Mouse (Mus musculus) forebrain, embryonic 14.5 days (tissue): ENCODE results near the gene Olfr1416. TPM values are rescaled to one million over a fixed set of nuclear protein-coding genes. Genes with fewer than 3 reads are reported as not detected.

Experiments
- ATAC-seq: fragments of 200-750 bp; cut with Nextera tagmentation; 2 replicates; pipeline ENCODE4 v1.8.0; 2017; ENCODE audit warnings: mild to moderate bottlenecking, moderate library complexity
- DNase-seq: peaks from one replicate; pipeline ENCODE4 v3.0.0-alpha.2; 2015; ENCODE audit warnings: low spot score
- H3K27ac ChIP-seq: fragments of 300-500 bp; sonication (generic); 2 replicates; pipeline ENCODE4 v1.5.1; 2014; ENCODE audit warnings: low read depth, mild to moderate bottlenecking, control low read depth, low read length, moderate library complexity
- H3K27me3 ChIP-seq: fragments of 300-500 bp; sonication (generic); replicated peaks from 2 replicates; pipeline ENCODE4 v1.6.1; 2014; ENCODE audit warnings: low read length, control low read depth, mixed read lengths; ENCODE audit not compliant: control insufficient read depth, insufficient read depth
- H3K36me3 ChIP-seq: fragments of 300-500 bp; sonication (generic); 2 replicates; pipeline ENCODE4 v1.6.1; 2014; ENCODE audit warnings: low read length, control low read depth; ENCODE audit not compliant: control insufficient read depth, insufficient read depth
- H3K4me1 ChIP-seq: fragments of 300-500 bp; sonication (generic); 2 replicates; pipeline ENCODE4 v1.6.1; 2014; ENCODE audit warnings: antibody characterized with exemption, low read length, control low read depth; ENCODE audit not compliant: control insufficient read depth, insufficient read depth
- H3K4me2 ChIP-seq: fragments of 300-500 bp; sonication (generic); 2 replicates; pipeline ENCODE4 v1.6.1; 2014; ENCODE audit warnings: mild to moderate bottlenecking, control low read depth, low read length
- H3K4me3 ChIP-seq: fragments of 300-500 bp; sonication (generic); 2 replicates; pipeline ENCODE4 v1.5.1; 2014; ENCODE audit warnings: low read depth, low read length, control low read depth
- H3K9ac ChIP-seq: fragments of 300-500 bp; sonication (generic); 2 replicates; pipeline ENCODE4 v1.6.1; 2014; ENCODE audit warnings: mild to moderate bottlenecking, low read length, control low read depth, moderate library complexity
- H3K9me3 ChIP-seq: fragments of 300-500 bp; sonication (generic); replicated peaks from 2 replicates; pipeline ENCODE4 v1.6.1; 2016; ENCODE audit warnings: low read length, control low read depth, mixed read lengths; ENCODE audit not compliant: control insufficient read depth
- WGBS: fragments of 180-500 bp; shearing (Covaris S2); extraction: QIAGEN DNeasy Blood & Tissue Kit; methylation state at CpG from one replicate; pipeline ENCODE4 v1.1.7; 2014; 5-methylcytosine and 5-hydroxymethylcytosine counted together
- polyA plus RNA-seq: library from polyadenylated mRNA; unstranded; fragments of >200 nt; fragmentation: Nextera tagmentation; extraction: Ambion mirVana; gene quantifications from 2 replicates; pipeline ENCODE4 v1.2.1, GENCODE M21; 2014

Olfr1416 gene
- polyA plus RNA-seq, 1 experiment from 2014 or later = not detected

GRCm38 (mm10) chr1:92473165-92474041 is 11.5 kb downstream of the Olfr1416 start, which contains the start of gene Ndufa10:
Ndufa10 (minus strand) TSS chr1:92473860.
- 1% methylated on average over 67 of the region's 67 CpGs for WGBS
- H3K4me2 ChIP-seq = peak within 1 kb of the TSS; percentile 84
- peak within 1 kb of the TSS; percentile 63; the same call in 1 of the 2 replicates for H3K27ac ChIP-seq
- H3K9me3 ChIP-seq = no peaks in the 10 kb centered on the region
- peaks cover 6% of the 10 kb centered on the region; the same call in 1 of the 2 replicates for H3K4me1 ChIP-seq
- H3K27me3 ChIP-seq = no peaks in the 10 kb centered on the region
- H3K36me3 ChIP-seq = peaks cover 25% of the 10 kb centered on the region
- peak; percentile 92 for DNase-seq
- ATAC-seq = peak; percentile 94
- H3K9ac ChIP-seq = peak within 1 kb of the TSS; percentile 96
- H3K4me3 ChIP-seq = peak within 1 kb of the TSS; percentile 97

- no peak for ATAC-seq
- Histone ChIP-seq H3K36me3 (peaks cover 68% of the 10 kb centered on the region), H3K9me3 (no peaks in the 10 kb centered on the region), H3K4me3 (no peak overlapping the region), H3K4me1 (peaks cover 6% of the 10 kb centered on the region; the same call in 1 of the 2 replicates), H3K9ac (no peak overlapping the region; the same call in 1 of the 2 replicates), H3K27me3 (no peaks in the 10 kb centered on the region), H3K27ac (no peak overlapping the region), H3K4me2 (no peak overlapping the region)
- no peak for DNase-seq
- WGBS = 89% methylated on average over 4 of the region's 4 CpGs
Measured at GRCm38 (mm10) chr1:92468891-92469290, 16.0 kb downstream of the Olfr1416 start.

- peaks cover 88% of the 10 kb centered on the region for H3K36me3 ChIP-seq
- H3K9me3 ChIP-seq = no peaks in the 10 kb centered on the region
- H3K27me3 ChIP-seq = no peaks in the 10 kb centered on the region
- H3K9ac ChIP-seq = no peak overlapping the region
- no peaks in the 10 kb centered on the region for H3K4me1 ChIP-seq
- no peak overlapping the region for H3K4me2 ChIP-seq
- ATAC-seq (no peak), DNase-seq (no peak)
- H3K4me3 ChIP-seq = no peak overlapping the region
- H3K27ac ChIP-seq = no peak overlapping the region
- WGBS = 87% methylated on average over 6 of the region's 6 CpGs
Measured at GRCm38 (mm10) chr1:92458416-92458815, 26.5 kb downstream of the Olfr1416 start.

GRCm38 (mm10) chr1:92457758-92458157 is 27.2 kb downstream of the Olfr1416 start:
- Histone ChIP-seq H3K27me3 (no peaks in the 10 kb centered on the region), H3K4me2 (no peak overlapping the region), H3K27ac (no peak overlapping the region), H3K9ac (no peak overlapping the region), H3K4me3 (no peak overlapping the region), H3K4me1 (no peaks in the 10 kb centered on the region), H3K9me3 (no peaks in the 10 kb centered on the region), H3K36me3 (peaks cover 88% of the 10 kb centered on the region)
- ATAC-seq = no peak
- no peak for DNase-seq

GRCm38 (mm10) chr1:92453751-92454445 is 31.0 kb downstream of the Olfr1416 start:
- 77% methylated on average over 8 of the region's 8 CpGs for WGBS
- no peak for ATAC-seq
- DNase-seq = peak; percentile 66

GRCm38 (mm10) chr1:92448293-92448692 is 36.6 kb downstream of the Olfr1416 start:
- Histone ChIP-seq H3K4me2 (no peak overlapping the region), H3K36me3 (peaks cover 88% of the 10 kb centered on the region), H3K9me3 (no peaks in the 10 kb centered on the region), H3K9ac (no peak overlapping the region), H3K4me3 (no peak overlapping the region), H3K4me1 (no peaks in the 10 kb centered on the region), H3K27me3 (no peaks in the 10 kb centered on the region), H3K27ac (no peak overlapping the region)
- DNase-seq = no peak
- WGBS = 90% methylated on average over 3 of the region's 3 CpGs
- no peak for ATAC-seq

More at GRCm38 (mm10) chr1:92453751-92454445, 31.0 kb downstream of the Olfr1416 start:
- H3K9ac ChIP-seq = no peak overlapping the region
- no peak overlapping the region for H3K4me2 ChIP-seq
- no peaks in the 10 kb centered on the region for H3K4me1 ChIP-seq
- H3K27me3 ChIP-seq = no peaks in the 10 kb centered on the region
- no peaks in the 10 kb centered on the region for H3K9me3 ChIP-seq
- no peak overlapping the region for H3K27ac ChIP-seq
- no peak overlapping the region for H3K4me3 ChIP-seq
- H3K36me3 ChIP-seq = peaks cover 85% of the 10 kb centered on the region

- peaks cover 19% of the 10 kb centered on the region; the same call in 1 of the 2 replicates for H3K4me1 ChIP-seq
- H3K27ac ChIP-seq = no peak overlapping the region
- peaks cover 65% of the 10 kb centered on the region for H3K36me3 ChIP-seq
- H3K4me2 ChIP-seq = no peak overlapping the region
- no peak for ATAC-seq
- H3K27me3 ChIP-seq = no peaks in the 10 kb centered on the region
- no peak overlapping the region for H3K4me3 ChIP-seq
- 69% methylated on average over 6 of the region's 6 CpGs for WGBS
- no peak overlapping the region for H3K9ac ChIP-seq
- no peak for DNase-seq
- no peaks in the 10 kb centered on the region for H3K9me3 ChIP-seq
Measured at GRCm38 (mm10) chr1:92441453-92442063, 43.4 kb downstream of the Olfr1416 start.

GRCm38 (mm10) chr1:92440066-92440750 is 44.7 kb downstream of the Olfr1416 start:
- H3K9ac ChIP-seq = no peak overlapping the region
- H3K4me1 ChIP-seq = peaks cover 20% of the 10 kb centered on the region; the same call in 1 of the 2 replicates
- no peak overlapping the region for H3K27ac ChIP-seq
- no peaks in the 10 kb centered on the region for H3K27me3 ChIP-seq
- no peak for ATAC-seq
- no peaks in the 10 kb centered on the region for H3K9me3 ChIP-seq
- DNase-seq = no peak
- no peak overlapping the region for H3K4me3 ChIP-seq
- WGBS = 89% methylated on average over 9 of the region's 9 CpGs
- H3K36me3 ChIP-seq = peaks cover 53% of the 10 kb centered on the region
- H3K4me2 ChIP-seq = no peak overlapping the region
